ENCODE assay signal across 10 mouse cellular contexts in genomic region chrX:152336123-152336522, GRCm38 (mm10). TPM values are rescaled to one million over a fixed set of nuclear protein-coding genes. Genes with fewer than 3 reads are reported as not detected.
A peak's percentile ranks its signal among the peaks of the same experiment; 100 is the strongest.
DNase-seq lines count a peak whose midpoint lies in the region; ATAC-seq and TF ChIP-seq lines count a peak whose summit lies in the region.
"Not testable (repeated sequence)": the region's sequence is repeated elsewhere in the genome, so short reads cannot be mapped to it uniquely, and the experiment has no call there.
"Had no signal": no experiment of that assay in that cellular context is flagged by ENCODE, and none has a peak within 500 bp of the region (broad histone marks: within the 10 kb centered on the region; RNA-seq: fewer than 3 reads in every experiment).

No protein-coding gene starts in this region.

- not testable (repeated sequence) for H3K9ac ChIP-seq in embryonic facial prominence, embryonic 15.5 days; hindbrain, embryonic 11.5 days (ENCODE audit: low read depth, low read length); limb, embryonic 14.5 days (ENCODE audit: low read depth, low read length, severe bottlenecking); lung, embryonic 15.5 days; midbrain, postnatal 0 days (replicated peaks; ENCODE audit: low read length, poor library complexity, severe bottlenecking)

- H3K36me3 ChIP-seq in E14TG2a.4 (ENCODE audit: insufficient read depth, low read length): peaks cover 33% of the 10 kb centered on the region
- H3K36me3 ChIP-seq in embryonic facial prominence, embryonic 15.5 days; hindbrain, embryonic 11.5 days (ENCODE audit: control insufficient read depth, insufficient read depth, low read length); kidney, adult 2 months (ENCODE audit: control insufficient read depth, insufficient read depth, low read length); lung, embryonic 15.5 days; midbrain, postnatal 0 days (ENCODE audit: insufficient read depth, low read length): not testable (repeated sequence)
- H3K36me3 ChIP-seq in limb, embryonic 14.5 days (ENCODE audit: control insufficient read depth, insufficient read depth, low read length): peaks cover 18% of the 10 kb centered on the region

- H3K27ac ChIP-seq in embryonic facial prominence, embryonic 15.5 days (replicated peaks); kidney, adult 2 months (ENCODE audit: insufficient read depth, low read depth, low read length); limb, embryonic 14.5 days (replicated peaks; ENCODE audit: low read depth, low read length); midbrain, postnatal 0 days (ENCODE audit: low read depth, low read length): not testable (repeated sequence)
- H3K27ac ChIP-seq in hindbrain, embryonic 11.5 days (ENCODE audit: low read depth, low read length): 0 out of 2 replicates have a peak overlapping the region, but pooled peaks have one; percentile 49
- peak overlapping the region; percentile 92; the same call in 1 of the 2 replicates for H3K27ac ChIP-seq in lung, embryonic 15.5 days

- TF ChIP-seq POLR2A in kidney, adult 2 months (IDR thresholded peaks at IDR 0.05; ENCODE audit: low read depth, low read length); limb, embryonic 14.5 days (IDR thresholded peaks at IDR 0.05; ENCODE audit: borderline replicate concordance, extremely low read depth, insufficient read depth, insufficient read length): not testable (repeated sequence)

- TF ChIP-seq CTCF in E14TG2a.4 (conservative IDR thresholded peaks at IDR 0.05; ENCODE audit: low read length); kidney, adult 2 months (conservative IDR thresholded peaks at IDR 0.05; ENCODE audit: insufficient read depth, insufficient read length, low read depth, low read length); midbrain, postnatal 0 days (IDR thresholded peaks at IDR 0.05): not testable (repeated sequence)

- peak overlapping the region; percentile 44 for H3K4me2 ChIP-seq in embryonic facial prominence, embryonic 15.5 days (replicated peaks)
- not testable (repeated sequence) for H3K4me2 ChIP-seq in hindbrain, embryonic 11.5 days (replicated peaks; ENCODE audit: low read depth, low read length); midbrain, postnatal 0 days (ENCODE audit: low read depth, low read length, poor library complexity, severe bottlenecking)
- H3K4me2 ChIP-seq in limb, embryonic 14.5 days (replicated peaks; ENCODE audit: low read depth, low read length, severe bottlenecking): peak overlapping the region; percentile 32
- H3K4me2 ChIP-seq in lung, embryonic 15.5 days: peak overlapping the region; percentile 52

- H3K4me3 ChIP-seq in E14TG2a.4 (replicated peaks; ENCODE audit: low read length): peak overlapping the region; percentile 72
- H3K4me3 ChIP-seq in embryonic facial prominence, embryonic 15.5 days (replicated peaks): peak overlapping the region; percentile 35
- H3K4me3 ChIP-seq in hindbrain, embryonic 11.5 days (ENCODE audit: low read depth, low read length); midbrain, postnatal 0 days (ENCODE audit: low read depth, low read length): not testable (repeated sequence)
- H3K4me3 ChIP-seq in kidney, adult 2 months (ENCODE audit: insufficient read depth, low read depth, low read length): peak overlapping the region; percentile 23; the same call in 1 of the 2 replicates
- H3K4me3 ChIP-seq in limb, embryonic 14.5 days (replicated peaks; ENCODE audit: low read length): 0 out of 2 replicates have a peak overlapping the region, but pooled peaks have one; percentile 8
- peak overlapping the region; percentile 22 for H3K4me3 ChIP-seq in lung, embryonic 15.5 days

- not testable (repeated sequence) for H3K27me3 ChIP-seq in E14TG2a.4 (ENCODE audit: insufficient read depth, low read length); embryonic facial prominence, embryonic 15.5 days; kidney, adult 2 months (replicated peaks; ENCODE audit: control insufficient read depth, insufficient read depth, low read length); limb, embryonic 14.5 days (ENCODE audit: control insufficient read depth, insufficient read depth, low read length); midbrain, postnatal 0 days (ENCODE audit: insufficient read depth, low read length)
- peaks cover 20% of the 10 kb centered on the region for H3K27me3 ChIP-seq in hindbrain, embryonic 11.5 days (ENCODE audit: control insufficient read depth, insufficient read depth, low read length)
- peaks cover 24% of the 10 kb centered on the region for H3K27me3 ChIP-seq in lung, embryonic 15.5 days

- WGBS in embryonic facial prominence, embryonic 15.5 days: 46% methylated on average over 4 of the region's 4 CpGs
- WGBS in hindbrain, embryonic 11.5 days: 56% methylated on average over 4 of the region's 4 CpGs
- WGBS in kidney, adult 2 months: 24% methylated on average over 4 of the region's 4 CpGs
- 40% methylated on average over 4 of the region's 4 CpGs for whole genome bisulfite sequencing in limb, embryonic 14.5 days
- 39% methylated on average over 4 of the region's 4 CpGs for WGBS in lung, embryonic 15.5 days
- WGBS in midbrain, postnatal 0 days: 41% methylated on average over 4 of the region's 4 CpGs

- H3K9me3 ChIP-seq in E14TG2a.4 (ENCODE audit: low read length); embryonic facial prominence, embryonic 15.5 days (replicated peaks); hindbrain, embryonic 11.5 days (ENCODE audit: control insufficient read depth, low read length); limb, embryonic 14.5 days (ENCODE audit: control insufficient read depth, low read length); lung, embryonic 15.5 days; midbrain, postnatal 0 days (ENCODE audit: low read length): not testable (repeated sequence)

- not testable (repeated sequence) for ATAC-seq in embryonic facial prominence, embryonic 15.5 days (ENCODE audit: insufficient number of reproducible peaks, low FRiP score, low TSS enrichment, low read depth); limb, embryonic 14.5 days (ENCODE audit: low FRiP score, low read depth)
- peak; percentile 58 for ATAC-seq in hindbrain, embryonic 11.5 days (ENCODE audit: low FRiP score)
- ATAC-seq in lung, embryonic 15.5 days (ENCODE audit: borderline replicate concordance, extremely low read depth, low FRiP score, low TSS enrichment): peak; percentile 29; the same call in 1 of the 2 replicates
- peak; percentile 51 for ATAC-seq in midbrain, postnatal 0 days (ENCODE audit: low FRiP score)

- DNase-seq in heart, adult 11 months: peak; percentile 85
- not testable (repeated sequence) for DNase-seq in hindbrain, embryonic 11.5 days (ENCODE audit: low spot score); kidney, adult 2 months; limb, embryonic 14.5 days (ENCODE audit: low spot score); midbrain, postnatal 0 days (ENCODE audit: low spot score)

- not testable (repeated sequence) for H3K4me1 ChIP-seq in E14TG2a.4 (replicated peaks; ENCODE audit: low read depth, low read length); embryonic facial prominence, embryonic 15.5 days; hindbrain, embryonic 11.5 days (replicated peaks; ENCODE audit: control insufficient read depth, insufficient read depth, low read length); kidney, adult 2 months (ENCODE audit: control insufficient read depth, insufficient read depth, low read length); limb, embryonic 14.5 days (ENCODE audit: control insufficient read depth, insufficient read depth, low read length); lung, embryonic 15.5 days; midbrain, postnatal 0 days (ENCODE audit: insufficient read depth, low read length)

RNA-seq across cellular contexts. Expression of gene Tspyl2, which starts 6.1 kb away (rescaled TPM):
- polyA plus RNA-seq in embryonic facial prominence, embryonic 15.5 days (2015; fragmentation: Nextera tagmentation; extraction: Ambion mirVana): 35.3 and 42.8 TPM in 2 replicates
- polyA plus RNA-seq in hindbrain, embryonic 11.5 days (2014; fragmentation: Nextera tagmentation; extraction: Ambion mirVana): 29.4 and 38.5 TPM in 2 replicates
- 16.5 and 19.1 TPM in 2 replicates for polyA plus RNA-seq in kidney, adult 2 months (2012; rRNA removed)
- 81.3 and 113 TPM in 2 replicates for polyA plus RNA-seq in limb, embryonic 14.5 days (2012; rRNA removed)
- 24.0 and 24.2 TPM in 2 replicates for polyA plus RNA-seq in limb, embryonic 14.5 days (2014; fragmentation: Nextera tagmentation; extraction: Ambion mirVana)
- polyA plus RNA-seq in lung, embryonic 15.5 days (2015; fragmentation: Nextera tagmentation; extraction: Ambion mirVana): 26.1 and 30.7 TPM in 2 replicates
- 29.1 and 42.2 TPM in 2 replicates for total RNA-seq in midbrain, postnatal 0 days (2014; rRNA removed)
- polyA plus RNA-seq in midbrain, postnatal 0 days (2015; fragmentation: Nextera tagmentation; extraction: Ambion mirVana): 50.2 and 56.8 TPM in 2 replicates

RNA-seq across cellular contexts. Expression of gene Kantr, which starts 8.8 kb away (rescaled TPM):
- 14.9 and 15.5 TPM in 2 replicates for polyA plus RNA-seq in embryonic facial prominence, embryonic 15.5 days (2015; fragmentation: Nextera tagmentation; extraction: Ambion mirVana)
- 15.5 and 16.2 TPM in 2 replicates for polyA plus RNA-seq in hindbrain, embryonic 11.5 days (2014; fragmentation: Nextera tagmentation; extraction: Ambion mirVana)
- polyA plus RNA-seq in kidney, adult 2 months (2012; rRNA removed): 7.1 and 8.4 TPM in 2 replicates
- 17.9 and 23.1 TPM in 2 replicates for polyA plus RNA-seq in limb, embryonic 14.5 days (2012; rRNA removed)
- 13.1 and 17.8 TPM in 2 replicates for polyA plus RNA-seq in limb, embryonic 14.5 days (2014; fragmentation: Nextera tagmentation; extraction: Ambion mirVana)
- polyA plus RNA-seq in lung, embryonic 15.5 days (2015; fragmentation: Nextera tagmentation; extraction: Ambion mirVana): 11.0 and 12.0 TPM in 2 replicates
- total RNA-seq in midbrain, postnatal 0 days (2014; rRNA removed): 17.2 and 25.3 TPM in 2 replicates
- 34.1 and 35.3 TPM in 2 replicates for polyA plus RNA-seq in midbrain, postnatal 0 days (2015; fragmentation: Nextera tagmentation; extraction: Ambion mirVana)
- total RNA-seq: monocyte, adult 5-6 weeks had no signal

RNA-seq across cellular contexts. Expression of gene Gpr173, which starts 32.4 kb away (rescaled TPM):
- polyA plus RNA-seq in embryonic facial prominence, embryonic 15.5 days (2015; fragmentation: Nextera tagmentation; extraction: Ambion mirVana): 3.8 and 4.5 TPM in 2 replicates
- polyA plus RNA-seq in hindbrain, embryonic 11.5 days (2014; fragmentation: Nextera tagmentation; extraction: Ambion mirVana): 4.7 and 7.2 TPM in 2 replicates
- 2.2 TPM in 2 replicates for polyA plus RNA-seq in kidney, adult 2 months (2012; rRNA removed)
- 13.0 and 16.7 TPM in 2 replicates for polyA plus RNA-seq in limb, embryonic 14.5 days (2012; rRNA removed)
- polyA plus RNA-seq in limb, embryonic 14.5 days (2014; fragmentation: Nextera tagmentation; extraction: Ambion mirVana): 4.5 and 5.5 TPM in 2 replicates
- 3.1 and 3.3 TPM in 2 replicates for polyA plus RNA-seq in lung, embryonic 15.5 days (2015; fragmentation: Nextera tagmentation; extraction: Ambion mirVana)
- 32.1 and 33.3 TPM in 2 replicates for total RNA-seq in midbrain, postnatal 0 days (2014; rRNA removed)
- polyA plus RNA-seq in midbrain, postnatal 0 days (2015; fragmentation: Nextera tagmentation; extraction: Ambion mirVana): 6.8 and 7.2 TPM in 2 replicates
- total RNA-seq: monocyte, adult 5-6 weeks had no signal
- polyA plus RNA-seq: inflammation-experienced regulatory T-cells, adult 6 months had no signal
